Mouse (Mus musculus): ENCODE results near the gene Cpeb3. TPM values are rescaled to one million over a fixed set of nuclear protein-coding genes. Genes with fewer than 3 reads are reported as not detected.

Cpeb3 gene
- polyA plus RNA-seq, 1 experiment, result 0.57 TPM

DNA sequence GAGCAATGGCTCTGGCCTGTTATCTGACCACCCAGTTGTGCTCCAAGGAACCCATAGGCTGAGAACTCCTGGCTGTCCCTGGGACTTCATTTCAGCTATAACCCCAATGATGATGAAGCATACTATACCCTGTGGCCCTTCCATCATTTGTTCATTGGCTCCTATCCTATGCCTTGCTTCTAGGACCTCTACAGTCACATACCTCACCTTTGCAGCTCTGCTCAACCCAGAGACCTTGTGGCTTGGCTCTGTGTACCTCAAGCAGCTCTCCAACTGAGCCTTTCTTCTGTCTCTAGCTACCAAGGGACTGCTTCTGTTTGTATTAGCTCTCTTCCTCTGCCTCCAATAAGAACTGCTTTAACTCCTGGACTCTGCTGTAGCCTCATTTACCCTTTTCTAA, 83.4 kb downstream of the Cpeb3 start:
- H3K27me3 ChIP-seq (ENCODE audit: control insufficient read depth, insufficient read depth, insufficient read length), result no peaks in the 10 kb centered on the region

GRCm38 (mm10) chr19:37119281-37119680, 89.1 kb downstream of the Cpeb3 start:
- Histone ChIP-seq H3ac (ENCODE audit: control insufficient read depth, insufficient read length, low read depth) (no peak overlapping the region), H3K4me3 (ENCODE audit: insufficient read depth, poor library complexity, severe bottlenecking) (no peak overlapping the region), H3K79me3 (ENCODE audit: low read depth) (no peaks in the 10 kb centered on the region), H3K79me2 (ENCODE audit: control insufficient read depth, insufficient read depth) (no peaks in the 10 kb centered on the region), H3K36me3 (ENCODE audit: control insufficient read depth, insufficient read depth) (no peaks in the 10 kb centered on the region), H3K27me3 (ENCODE audit: control insufficient read depth, insufficient read depth, insufficient read length) (no peaks in the 10 kb centered on the region)
- TF ChIP-seq MYOD1 (IDR thresholded peaks at IDR 0.05; ENCODE audit: control insufficient read depth, insufficient read length, low read depth) (no peak), USF1 (IDR thresholded peaks at IDR 0.05; ENCODE audit: low read depth) (no peak), MYOG (IDR thresholded peaks at IDR 0.05; ENCODE audit: control insufficient read depth, extremely low read depth, insufficient read length) (no peak), CTCF (IDR thresholded peaks at IDR 0.05; ENCODE audit: control insufficient read depth, insufficient read depth, insufficient read length) (no peak)

More for the DNA sequence above, 83.4 kb downstream of the Cpeb3 start:
- TF ChIP-seq USF1 (IDR thresholded peaks at IDR 0.05; ENCODE audit: low read depth) (no peak), MYOG (IDR thresholded peaks at IDR 0.05; ENCODE audit: control insufficient read depth, extremely low read depth, insufficient read length) (no peak), MYOD1 (IDR thresholded peaks at IDR 0.05; ENCODE audit: control insufficient read depth, insufficient read length, low read depth) (no peak), CEBPB (IDR thresholded peaks at IDR 0.05; ENCODE audit: low read depth) (no peak), MAX (IDR thresholded peaks at IDR 0.05) (no peak), FOSL1 (IDR thresholded peaks at IDR 0.05; ENCODE audit: insufficient read depth, low read length, poor library complexity, severe bottlenecking) (no peak), CTCF (IDR thresholded peaks at IDR 0.05; ENCODE audit: control insufficient read depth, insufficient read depth, insufficient read length) (no peak)
- no peak overlapping the region for H3K4me3 ChIP-seq (ENCODE audit: insufficient read depth, poor library complexity, severe bottlenecking)
- H3K79me2 ChIP-seq (ENCODE audit: control insufficient read depth, insufficient read depth), result no peaks in the 10 kb centered on the region
- no peaks in the 10 kb centered on the region for H3K79me3 ChIP-seq (ENCODE audit: low read depth)
- H3ac ChIP-seq (ENCODE audit: control insufficient read depth, insufficient read length, low read depth), result no peak overlapping the region
- H3K36me3 ChIP-seq (ENCODE audit: control insufficient read depth, insufficient read depth), result no peaks in the 10 kb centered on the region

DNA sequence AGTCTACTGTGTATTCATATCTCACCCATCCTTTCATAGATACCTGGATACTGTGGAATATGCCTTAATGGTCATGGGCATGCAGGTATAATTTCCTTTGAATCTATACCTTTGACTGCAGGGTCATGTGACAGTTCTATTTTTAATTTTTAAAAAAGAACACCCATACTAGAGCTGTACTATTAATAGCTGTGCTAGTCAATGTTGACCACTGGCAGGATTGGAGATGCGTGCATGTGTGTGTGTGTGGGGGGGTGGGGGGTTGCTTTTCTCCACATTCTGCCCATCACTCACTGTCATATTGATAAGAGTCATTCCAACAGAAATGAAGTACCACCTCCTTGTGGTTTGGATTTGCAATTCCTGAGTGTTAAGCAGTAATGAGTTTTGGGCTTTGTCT, 92.6 kb downstream of the Cpeb3 start:
- Histone ChIP-seq H3K36me3 (ENCODE audit: control insufficient read depth, insufficient read depth) (no peaks in the 10 kb centered on the region), H3K4me3 (ENCODE audit: insufficient read depth, poor library complexity, severe bottlenecking) (no peak overlapping the region), H3K27me3 (ENCODE audit: control insufficient read depth, insufficient read depth, insufficient read length) (no peaks in the 10 kb centered on the region), H3K79me2 (ENCODE audit: control insufficient read depth, insufficient read depth) (no peaks in the 10 kb centered on the region), H3ac (ENCODE audit: control insufficient read depth, insufficient read length, low read depth) (no peak overlapping the region), H3K79me3 (ENCODE audit: low read depth) (no peaks in the 10 kb centered on the region)
- TF ChIP-seq CEBPB (IDR thresholded peaks at IDR 0.05; ENCODE audit: low read depth), result no peak
- TF ChIP-seq CTCF (IDR thresholded peaks at IDR 0.05; ENCODE audit: control insufficient read depth, insufficient read depth, insufficient read length), result no peak
- TF ChIP-seq FOSL1 (IDR thresholded peaks at IDR 0.05; ENCODE audit: insufficient read depth, low read length, poor library complexity, severe bottlenecking), result no peak
- TF ChIP-seq USF1 (IDR thresholded peaks at IDR 0.05; ENCODE audit: low read depth), result no peak
- TF ChIP-seq MYOG (IDR thresholded peaks at IDR 0.05; ENCODE audit: control insufficient read depth, extremely low read depth, insufficient read length), result no peak
- no peak for TF ChIP-seq MYOD1 (IDR thresholded peaks at IDR 0.05; ENCODE audit: control insufficient read depth, insufficient read length, low read depth)
- no peak for TF ChIP-seq MAX (IDR thresholded peaks at IDR 0.05)

GRCm38 (mm10) chr19:37115374-37115773, 93.0 kb downstream of the Cpeb3 start:
- Histone ChIP-seq H3ac (ENCODE audit: control insufficient read depth, insufficient read length, low read depth) (no peak overlapping the region), H3K79me3 (ENCODE audit: low read depth) (no peaks in the 10 kb centered on the region), H3K79me2 (ENCODE audit: control insufficient read depth, insufficient read depth) (no peaks in the 10 kb centered on the region), H3K4me3 (ENCODE audit: insufficient read depth, poor library complexity, severe bottlenecking) (no peak overlapping the region), H3K36me3 (ENCODE audit: control insufficient read depth, insufficient read depth) (no peaks in the 10 kb centered on the region), H3K27me3 (ENCODE audit: control insufficient read depth, insufficient read depth, insufficient read length) (no peaks in the 10 kb centered on the region)
- TF ChIP-seq MYOG (IDR thresholded peaks at IDR 0.05; ENCODE audit: control insufficient read depth, extremely low read depth, insufficient read length), result no peak
- no peak for TF ChIP-seq FOSL1 (IDR thresholded peaks at IDR 0.05; ENCODE audit: insufficient read depth, low read length, poor library complexity, severe bottlenecking)
- TF ChIP-seq MYOD1 (IDR thresholded peaks at IDR 0.05; ENCODE audit: control insufficient read depth, insufficient read length, low read depth), result no peak
- no peak for TF ChIP-seq MAX (IDR thresholded peaks at IDR 0.05)
- TF ChIP-seq CEBPB (IDR thresholded peaks at IDR 0.05; ENCODE audit: low read depth), result no peak
- TF ChIP-seq CTCF (IDR thresholded peaks at IDR 0.05; ENCODE audit: control insufficient read depth, insufficient read depth, insufficient read length), result no peak
- no peak for TF ChIP-seq USF1 (IDR thresholded peaks at IDR 0.05; ENCODE audit: low read depth)

GRCm38 (mm10) chr19:37111831-37112230, 96.6 kb downstream of the Cpeb3 start:
- H3K36me3 ChIP-seq (ENCODE audit: control insufficient read depth, insufficient read depth), result no peaks in the 10 kb centered on the region
- no peak overlapping the region for H3ac ChIP-seq (ENCODE audit: control insufficient read depth, insufficient read length, low read depth)
- H3K27me3 ChIP-seq (ENCODE audit: control insufficient read depth, insufficient read depth, insufficient read length), result no peaks in the 10 kb centered on the region
- H3K79me2 ChIP-seq (ENCODE audit: control insufficient read depth, insufficient read depth), result no peaks in the 10 kb centered on the region
- TF ChIP-seq CTCF (IDR thresholded peaks at IDR 0.05; ENCODE audit: control insufficient read depth, insufficient read depth, insufficient read length) (no peak), MAX (IDR thresholded peaks at IDR 0.05) (no peak), MYOG (IDR thresholded peaks at IDR 0.05; ENCODE audit: control insufficient read depth, extremely low read depth, insufficient read length) (no peak), MYOD1 (IDR thresholded peaks at IDR 0.05; ENCODE audit: control insufficient read depth, insufficient read length, low read depth) (no peak), FOSL1 (IDR thresholded peaks at IDR 0.05; ENCODE audit: insufficient read depth, low read length, poor library complexity, severe bottlenecking) (no peak), CEBPB (IDR thresholded peaks at IDR 0.05; ENCODE audit: low read depth) (no peak), USF1 (IDR thresholded peaks at IDR 0.05; ENCODE audit: low read depth) (no peak)
- no peaks in the 10 kb centered on the region for H3K79me3 ChIP-seq (ENCODE audit: low read depth)
- H3K4me3 ChIP-seq (ENCODE audit: insufficient read depth, poor library complexity, severe bottlenecking), result no peak overlapping the region

GRCm38 (mm10) chr19:37110494-37110893, 97.9 kb downstream of the Cpeb3 start:
- Histone ChIP-seq H3K27me3 (ENCODE audit: control insufficient read depth, insufficient read depth, insufficient read length) (no peaks in the 10 kb centered on the region), H3ac (ENCODE audit: control insufficient read depth, insufficient read length, low read depth) (no peak overlapping the region)
- TF ChIP-seq MAX (IDR thresholded peaks at IDR 0.05) (no peak), CTCF (IDR thresholded peaks at IDR 0.05; ENCODE audit: control insufficient read depth, insufficient read depth, insufficient read length) (no peak), FOSL1 (IDR thresholded peaks at IDR 0.05; ENCODE audit: insufficient read depth, low read length, poor library complexity, severe bottlenecking) (no peak), MYOD1 (IDR thresholded peaks at IDR 0.05; ENCODE audit: control insufficient read depth, insufficient read length, low read depth) (no peak), MYOG (IDR thresholded peaks at IDR 0.05; ENCODE audit: control insufficient read depth, extremely low read depth, insufficient read length) (no peak), USF1 (IDR thresholded peaks at IDR 0.05; ENCODE audit: low read depth) (peak; percentile 67), CEBPB (IDR thresholded peaks at IDR 0.05; ENCODE audit: low read depth) (no peak)

More at GRCm38 (mm10) chr19:37110494-37110893, 97.9 kb downstream of the Cpeb3 start:
- no peaks in the 10 kb centered on the region for H3K79me2 ChIP-seq (ENCODE audit: control insufficient read depth, insufficient read depth)
- no peaks in the 10 kb centered on the region for H3K36me3 ChIP-seq (ENCODE audit: control insufficient read depth, insufficient read depth)
- no peak overlapping the region for H3K4me3 ChIP-seq (ENCODE audit: insufficient read depth, poor library complexity, severe bottlenecking)
- no peaks in the 10 kb centered on the region for H3K79me3 ChIP-seq (ENCODE audit: low read depth)
